Mouse (Mus musculus) thymus, postnatal 4 days (tissue): ENCODE results near the gene Elmo2.

Experiments used
- DNase-seq: peaks from one replicate; pipeline ENCODE4 v3.0.0; 2021

The Elmo2 gene

GRCm38 (mm10) chr2:165253269-165253668 is 73.0 kb downstream of the Elmo2 start:
- DNase-seq, result no peak

- no peak for DNase-seq
Observed at GRCm38 (mm10) chr2:165252801-165253200, 73.5 kb downstream of the Elmo2 start.

- DNase-seq, result no peak
Observed at GRCm38 (mm10) chr2:165252381-165252780, 73.9 kb downstream of the Elmo2 start.

GRCm38 (mm10) chr2:165250903-165251302 is 75.4 kb downstream of the Elmo2 start:
- DNase-seq, result no peak

- DNase-seq, result no peak
Observed at GRCm38 (mm10) chr2:165248967-165249366, 77.3 kb downstream of the Elmo2 start.

- DNase-seq, result no peak
Observed at GRCm38 (mm10) chr2:165246349-165246748, 79.9 kb downstream of the Elmo2 start.

GRCm38 (mm10) chr2:165243122-165243720 is 83.1 kb downstream of the Elmo2 start:
- no peak for DNase-seq

- no peak for DNase-seq
Observed at GRCm38 (mm10) chr2:165242575-165242974, 83.7 kb downstream of the Elmo2 start.

GRCm38 (mm10) chr2:165241786-165242185 is 84.5 kb downstream of the Elmo2 start:
- DNase-seq, result no peak

GRCm38 (mm10) chr2:165240371-165240770 is 85.9 kb downstream of the Elmo2 start:
- no peak for DNase-seq

GRCm38 (mm10) chr2:165239533-165240144 is 86.6 kb downstream of the Elmo2 start:
- peak; percentile 34 for DNase-seq

GRCm38 (mm10) chr2:165238416-165239145 is 87.7 kb downstream of the Elmo2 start:
- DNase-seq, result no peak
